Mouse (Mus musculus): ENCODE results near the gene Alx3. TPM values are rescaled to one million over a fixed set of nuclear protein-coding genes. Genes with fewer than 3 reads are reported as not detected.

Alx3 gene
- polyA plus RNA-seq, 1 experiment from 2014 or later: 0.10 TPM

DNA sequence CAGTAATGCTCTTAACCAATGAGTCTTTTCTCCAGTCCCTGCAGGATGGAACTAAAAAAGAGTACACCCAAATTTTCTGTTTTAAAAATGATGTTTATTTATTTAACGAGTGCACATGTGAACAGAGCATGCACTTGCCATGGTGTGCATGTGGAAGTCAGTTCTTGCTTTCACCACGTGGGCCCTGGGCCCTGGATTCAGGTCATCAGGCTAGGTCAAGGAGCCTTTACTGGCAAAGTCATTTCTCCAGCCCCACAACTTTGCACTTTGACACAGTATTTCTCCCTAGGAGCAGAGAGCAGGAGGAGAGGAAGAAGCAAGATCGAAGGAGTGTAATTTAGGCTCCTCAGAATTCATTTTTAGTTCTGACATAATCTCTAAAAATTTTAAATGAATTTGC is 60.0 kb downstream of the Alx3 start:
- no peak for ATAC-seq
- CTCF ChIA-PET: interaction anchor here (1.4 kb wide), 1 partner anchor 20 kb away, joined by 3 read pairs; no protein-coding TSS in a partner anchor

More for the DNA sequence above, 60.0 kb downstream of the Alx3 start:
- no peaks in the 10 kb centered on the region for H3K27me3 ChIP-seq
- POLR2A ChIA-PET: no interaction called here
- in situ Hi-C loops (cut with MboI; ENCODE audit: low pct_unique_long_range_greater_than_20kb): no loop called here
- TF ChIP-seq CTCF (IDR thresholded peaks at IDR 0.05): no peak
- no peak for DNase-seq (ENCODE audit: low read depth, low spot score)

Other genes starting within 250 kb of the Alx3 start
- gene Kcnc4, start 135.5 kb upstream of the Alx3 start, polyA plus RNA-seq (2021): not detected
- gene Slc6a17, start 77.0 kb upstream of the Alx3 start, polyA plus RNA-seq (2021): 25.5 TPM
- gene Ubl4b, start 40.0 kb upstream of the Alx3 start, polyA plus RNA-seq (2021): not detected
- gene Gm10961, start 36.3 kb downstream of the Alx3 start, polyA plus RNA-seq (2021): not detected
- gene Strip1, start 36.7 kb downstream of the Alx3 start, polyA plus RNA-seq (2021): 84.5 TPM
- 229 TPM for gene Ahcyl1, start 101.5 kb downstream of the Alx3 start, polyA plus RNA-seq (2021)
- 414 TPM for gene Csf1, start 165.4 kb downstream of the Alx3 start, polyA plus RNA-seq (2021)

Data from Patski (cell line).